Mouse (Mus musculus): ENCODE data around the gene Ninl.
A peak's percentile ranks its signal among the peaks of the same experiment; 100 is the strongest.

Gene Ninl

GRCm38 (mm10) chr2:150997618-150998017, 41.6 kb downstream of the Ninl start:
- DNase-seq (ENCODE audit: low read depth, low spot score): no peak

- no peak for DNase-seq (ENCODE audit: low read depth, low spot score)
Observed at GRCm38 (mm10) chr2:150995324-150995723, 43.9 kb downstream of the Ninl start.

- no peak for DNase-seq (ENCODE audit: low read depth, low spot score)
Observed at GRCm38 (mm10) chr2:150991050-150991449, 48.1 kb downstream of the Ninl start.

GRCm38 (mm10) chr2:150990506-150990905, 48.7 kb downstream of the Ninl start:
- no peak for DNase-seq (ENCODE audit: low read depth, low spot score)

GRCm38 (mm10) chr2:150985359-150985758, 53.8 kb downstream of the Ninl start:
- DNase-seq (ENCODE audit: low read depth, low spot score): no peak

- no peak for DNase-seq (ENCODE audit: low read depth, low spot score)
Observed at GRCm38 (mm10) chr2:150982051-150982450, 57.1 kb downstream of the Ninl start.

GRCm38 (mm10) chr2:150981524-150981923, 57.7 kb downstream of the Ninl start:
- no peak for DNase-seq (ENCODE audit: low read depth, low spot score)

GRCm38 (mm10) chr2:150979861-150980620, 59.1 kb downstream of the Ninl start:
- DNase-seq (ENCODE audit: low read depth, low spot score): no peak

- no peak for DNase-seq (ENCODE audit: low read depth, low spot score)
Observed at GRCm38 (mm10) chr2:150978791-150979190, 60.4 kb downstream of the Ninl start.

- no peak for DNase-seq (ENCODE audit: low read depth, low spot score)
Observed at GRCm38 (mm10) chr2:150977676-150978075, 61.5 kb downstream of the Ninl start.

GRCm38 (mm10) chr2:150976871-150977270, 62.3 kb downstream of the Ninl start:
- no peak for DNase-seq (ENCODE audit: low read depth, low spot score)

GRCm38 (mm10) chr2:150973401-150974115, 65.6 kb downstream of the Ninl start:
- DNase-seq (ENCODE audit: low read depth, low spot score): no peak

- peak; percentile 49 for DNase-seq (ENCODE audit: low read depth, low spot score)
Observed at GRCm38 (mm10) chr2:150972681-150973080, 66.5 kb downstream of the Ninl start.

GRCm38 (mm10) chr2:150971856-150972255, 67.3 kb downstream of the Ninl start:
- DNase-seq (ENCODE audit: low read depth, low spot score): peak; percentile 93

GRCm38 (mm10) chr2:150969231-150969630, 70.0 kb downstream of the Ninl start:
- no peak for DNase-seq (ENCODE audit: low read depth, low spot score)

GRCm38 (mm10) chr2:150967491-150967890, 71.7 kb downstream of the Ninl start:
- DNase-seq (ENCODE audit: low read depth, low spot score): no peak

GRCm38 (mm10) chr2:150965951-150966350, 73.2 kb downstream of the Ninl start:
- no peak for DNase-seq (ENCODE audit: low read depth, low spot score)

- DNase-seq (ENCODE audit: low read depth, low spot score): no peak
Observed at GRCm38 (mm10) chr2:150964641-150965040, 74.5 kb downstream of the Ninl start.

GRCm38 (mm10) chr2:150963246-150963645, 75.9 kb downstream of the Ninl start:
- no peak for DNase-seq (ENCODE audit: low read depth, low spot score)

GRCm38 (mm10) chr2:150959521-150959920, 79.7 kb downstream of the Ninl start:
- no peak for DNase-seq (ENCODE audit: low read depth, low spot score)

- no peak for DNase-seq (ENCODE audit: low read depth, low spot score)
Observed at GRCm38 (mm10) chr2:150955859-150956258, 83.3 kb downstream of the Ninl start.

GRCm38 (mm10) chr2:150951201-150951600, 88.0 kb downstream of the Ninl start:
- DNase-seq (ENCODE audit: low read depth, low spot score): no peak

- DNase-seq (ENCODE audit: low read depth, low spot score): peak; percentile 26
Observed at GRCm38 (mm10) chr2:150950056-150950455, 89.1 kb downstream of the Ninl start.
